Mouse (Mus musculus): ENCODE measurements around the gene Oser1.

The Oser1 gene

DNA sequence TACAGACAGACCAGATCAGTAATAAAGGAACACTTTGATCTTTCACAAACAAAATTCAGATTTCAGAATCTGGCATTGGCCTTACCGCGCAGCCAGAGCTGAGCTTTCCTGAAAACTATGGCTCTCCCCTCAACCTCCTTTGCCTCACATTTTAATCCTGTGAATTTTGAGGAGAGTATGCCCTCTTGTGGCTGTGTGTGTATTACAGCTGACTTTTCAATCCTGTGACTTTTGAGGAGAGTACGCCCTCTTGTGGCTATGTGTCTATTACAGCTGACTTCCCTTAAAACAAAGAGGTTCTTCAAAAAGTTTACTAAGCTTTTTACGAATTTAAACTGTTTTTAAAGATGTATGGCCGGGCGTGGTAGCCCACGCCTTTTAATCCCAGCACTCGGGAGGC is 23.3 kb downstream of the Oser1 start:
- DNase-seq (ENCODE audit: low spot score), result peak; percentile 72

DNA sequence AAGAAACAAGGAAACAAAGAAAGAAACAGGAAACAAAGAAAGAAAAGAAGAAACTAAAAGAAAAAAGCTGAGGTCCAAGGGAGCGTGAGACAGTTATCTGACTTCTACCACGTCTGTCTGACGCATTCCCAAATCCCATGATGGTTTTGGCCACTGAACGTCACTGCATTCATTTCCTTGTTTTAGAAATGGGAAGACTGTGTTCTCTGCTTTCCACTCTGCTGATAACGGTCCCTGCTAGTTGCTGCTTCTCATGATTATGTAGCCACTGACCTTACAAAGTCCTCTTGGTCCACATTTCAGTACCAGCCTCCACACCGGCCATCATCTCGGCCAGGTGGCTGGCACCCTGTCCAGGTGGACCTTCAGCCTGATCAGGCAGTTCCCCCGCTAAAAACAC is 25.3 kb downstream of the Oser1 start:
- DNase-seq (ENCODE audit: low spot score), result no peak

DNA sequence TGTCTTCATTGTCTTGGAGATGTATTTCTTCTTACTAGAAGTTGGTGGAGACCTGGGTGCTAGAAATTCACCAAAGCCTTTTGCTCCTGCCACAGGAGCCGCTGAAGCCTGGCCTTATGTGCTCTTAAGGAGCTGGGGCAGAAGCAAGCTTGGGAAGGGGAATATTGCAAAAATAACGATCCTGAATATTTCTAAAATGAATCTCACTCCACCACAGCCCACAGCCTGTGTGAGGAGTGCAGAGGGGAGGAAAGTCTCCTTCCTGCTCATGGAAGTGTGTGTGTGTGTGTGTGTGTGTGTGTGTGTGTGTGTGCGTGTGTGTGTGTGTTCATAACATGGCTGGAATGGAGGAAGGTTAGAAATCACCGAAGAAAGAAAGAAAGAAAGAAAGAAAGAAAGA is 25.7 kb downstream of the Oser1 start:
- no peak for DNase-seq (ENCODE audit: low spot score)

DNA sequence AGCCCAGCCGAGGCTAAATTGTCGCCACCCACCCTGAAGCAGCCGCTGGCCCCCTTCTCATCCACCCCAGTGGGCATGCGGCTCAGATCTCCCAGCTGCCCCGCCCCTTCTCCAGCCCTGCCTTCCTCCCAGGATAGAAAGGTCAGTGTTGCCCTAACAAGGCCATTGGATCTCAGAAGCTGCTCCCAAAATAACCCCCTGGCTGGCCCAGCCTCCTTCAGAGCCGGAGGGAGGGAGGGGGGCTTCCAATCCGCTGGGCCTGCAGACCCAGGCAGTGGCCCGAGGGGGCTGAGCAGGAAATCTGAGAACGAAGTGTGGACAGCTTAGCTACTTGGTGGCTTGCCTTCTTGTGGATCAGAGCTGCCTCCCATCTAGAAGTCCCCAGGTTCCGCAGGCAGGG is 26.6 kb downstream of the Oser1 start, which contains the start of gene Jph2:
Gene Jph2, minus strand, starts transcription at position 89 of the 400 bp plus-strand sequence.
- DNase-seq (ENCODE audit: low spot score), result peak; percentile 26

GRCm38 (mm10) chr2:163397071-163397470 is 27.4 kb downstream of the Oser1 start:
- no peak for DNase-seq (ENCODE audit: low spot score)

DNA sequence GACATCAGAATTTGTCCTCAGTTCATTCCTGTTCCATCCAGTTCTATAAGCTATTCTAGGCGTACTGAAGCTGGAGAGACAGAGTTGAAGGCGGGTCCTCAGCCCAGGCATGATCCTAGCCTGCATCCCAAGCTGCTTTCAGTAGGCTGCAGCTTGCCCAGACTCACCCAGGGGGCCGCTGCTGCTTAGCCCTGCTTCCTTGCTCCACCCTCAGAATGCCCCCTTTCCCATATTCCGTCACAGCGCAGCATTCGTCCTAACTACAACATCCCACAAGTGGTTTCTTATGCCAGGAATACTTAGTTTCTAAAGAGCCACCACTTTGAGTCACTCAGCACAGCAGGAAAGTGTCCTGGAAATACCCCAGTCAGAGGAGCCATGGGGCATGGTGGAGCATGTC is 29.5 kb downstream of the Oser1 start:
- no peak for DNase-seq (ENCODE audit: low spot score)

DNA sequence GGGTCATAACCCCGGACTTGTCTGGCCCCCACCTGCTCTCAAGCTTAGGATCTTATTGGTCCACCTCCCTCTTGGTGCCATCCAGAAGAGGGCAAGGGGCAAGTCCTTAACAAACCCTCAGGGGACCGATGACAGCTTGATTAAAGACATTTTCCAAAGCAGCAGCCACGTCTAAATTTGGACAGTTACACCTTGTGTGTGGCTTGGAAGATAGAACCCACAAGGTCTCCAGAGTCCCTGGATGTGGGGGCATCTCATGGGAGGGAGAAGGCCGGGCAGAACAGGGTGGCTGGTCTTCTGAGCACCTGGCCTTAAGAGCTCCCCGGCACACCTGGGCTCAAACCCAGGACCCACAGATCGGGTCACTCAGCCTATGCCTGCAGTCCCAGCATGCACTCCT is 30.5 kb downstream of the Oser1 start:
- DNase-seq (ENCODE audit: low spot score), result no peak

GRCm38 (mm10) chr2:163393241-163393640 is 31.3 kb downstream of the Oser1 start:
- no peak for DNase-seq (ENCODE audit: low spot score)

DNA sequence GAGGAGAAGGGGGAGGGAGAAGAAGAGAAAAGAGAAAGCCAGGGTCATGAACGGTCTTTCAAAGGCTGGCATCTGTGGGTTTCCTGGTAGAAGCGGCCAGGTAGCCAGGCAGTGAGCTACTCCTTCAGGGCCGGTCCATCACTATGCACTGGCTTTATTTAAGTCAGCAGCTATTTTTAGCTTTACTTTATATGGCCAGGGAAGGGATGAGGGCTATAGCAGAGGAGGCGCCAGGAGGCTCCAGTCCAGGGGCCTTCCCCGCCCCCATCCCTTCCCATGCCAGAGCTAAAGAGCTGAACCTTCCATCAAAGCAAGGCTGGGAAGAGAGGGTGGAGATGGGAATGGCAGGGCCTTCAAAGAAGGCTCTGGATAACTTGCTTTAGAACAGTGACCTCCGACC is 32.1 kb downstream of the Oser1 start:
- no peak for DNase-seq (ENCODE audit: low spot score)

- DNase-seq (ENCODE audit: low spot score), result peak; percentile 21
Observed at GRCm38 (mm10) chr2:163386423-163387190, 37.9 kb downstream of the Oser1 start.

GRCm38 (mm10) chr2:163385126-163385525 is 39.4 kb downstream of the Oser1 start:
- no peak for DNase-seq (ENCODE audit: low spot score)

DNA sequence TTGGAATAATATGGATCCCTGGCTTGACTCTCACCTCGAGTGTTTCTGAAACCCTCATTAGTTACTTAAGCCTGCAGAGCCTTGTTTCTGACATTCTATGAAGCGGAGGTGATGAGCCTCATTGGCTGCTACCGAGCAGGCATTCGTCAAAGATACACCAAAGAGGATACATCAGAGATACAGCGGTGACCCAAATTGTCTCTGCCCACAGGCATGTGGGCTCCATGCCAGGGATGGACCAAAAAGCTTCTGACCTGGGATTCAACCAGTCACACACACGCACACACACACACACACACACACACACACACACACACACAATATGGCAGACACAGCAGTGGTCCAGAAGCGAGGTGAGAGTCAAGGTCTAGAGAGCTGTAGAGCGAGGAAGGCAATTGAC is 43.3 kb downstream of the Oser1 start:
- DNase-seq (ENCODE audit: low spot score), result no peak

- DNase-seq (ENCODE audit: low spot score), result no peak
Observed at GRCm38 (mm10) chr2:163379366-163379765, 45.1 kb downstream of the Oser1 start.

- no peak for DNase-seq (ENCODE audit: low spot score)
Observed at GRCm38 (mm10) chr2:163376082-163376481, 48.4 kb downstream of the Oser1 start.

DNA sequence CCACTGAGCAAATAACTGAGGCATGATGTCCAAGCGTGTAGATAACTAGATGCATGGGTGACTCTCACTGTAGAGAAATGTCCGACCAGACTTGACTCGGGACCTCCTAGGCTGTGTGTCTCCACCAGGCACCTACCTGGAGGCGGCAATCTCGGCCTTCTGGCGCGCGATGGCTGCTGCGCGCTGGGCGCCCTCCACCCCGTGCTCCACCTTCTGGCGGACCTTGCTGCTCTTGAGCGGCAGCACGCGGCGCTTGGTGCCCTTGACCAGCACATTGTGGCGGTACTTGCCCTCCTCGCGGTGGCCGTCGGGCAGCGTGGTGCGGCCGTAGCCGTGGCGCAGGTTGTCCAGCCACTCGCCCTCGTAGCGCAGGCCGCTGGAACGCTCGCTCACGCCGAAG is 49.0 kb downstream of the Oser1 start:
- DNase-seq (ENCODE audit: low spot score), result no peak

- no peak for DNase-seq (ENCODE audit: low spot score)
Observed at GRCm38 (mm10) chr2:163372627-163373026, 51.9 kb downstream of the Oser1 start.

DNA sequence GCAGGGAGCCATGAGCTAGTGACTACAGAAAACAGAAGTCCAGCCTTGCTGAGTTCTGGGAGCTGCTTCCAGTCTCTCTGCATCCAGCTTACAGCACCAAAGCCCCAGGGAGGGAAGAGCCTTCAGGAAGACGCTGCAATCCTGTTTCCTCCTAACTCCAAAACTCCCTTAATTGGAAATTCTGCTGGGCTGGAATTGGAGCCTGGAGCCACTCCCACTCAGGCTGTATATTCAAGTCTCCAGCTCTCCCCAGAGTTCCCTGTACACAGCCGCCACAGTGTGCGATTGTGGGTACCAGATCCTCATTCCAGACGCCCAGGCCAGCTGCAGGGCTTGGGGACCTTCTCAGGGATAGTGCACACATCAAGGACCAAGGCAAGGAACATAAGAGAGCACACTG is 54.3 kb downstream of the Oser1 start:
- no peak for DNase-seq (ENCODE audit: low spot score)

GRCm38 (mm10) chr2:163364785-163365541 is 59.5 kb downstream of the Oser1 start:
- DNase-seq (ENCODE audit: low spot score), result no peak

DNA sequence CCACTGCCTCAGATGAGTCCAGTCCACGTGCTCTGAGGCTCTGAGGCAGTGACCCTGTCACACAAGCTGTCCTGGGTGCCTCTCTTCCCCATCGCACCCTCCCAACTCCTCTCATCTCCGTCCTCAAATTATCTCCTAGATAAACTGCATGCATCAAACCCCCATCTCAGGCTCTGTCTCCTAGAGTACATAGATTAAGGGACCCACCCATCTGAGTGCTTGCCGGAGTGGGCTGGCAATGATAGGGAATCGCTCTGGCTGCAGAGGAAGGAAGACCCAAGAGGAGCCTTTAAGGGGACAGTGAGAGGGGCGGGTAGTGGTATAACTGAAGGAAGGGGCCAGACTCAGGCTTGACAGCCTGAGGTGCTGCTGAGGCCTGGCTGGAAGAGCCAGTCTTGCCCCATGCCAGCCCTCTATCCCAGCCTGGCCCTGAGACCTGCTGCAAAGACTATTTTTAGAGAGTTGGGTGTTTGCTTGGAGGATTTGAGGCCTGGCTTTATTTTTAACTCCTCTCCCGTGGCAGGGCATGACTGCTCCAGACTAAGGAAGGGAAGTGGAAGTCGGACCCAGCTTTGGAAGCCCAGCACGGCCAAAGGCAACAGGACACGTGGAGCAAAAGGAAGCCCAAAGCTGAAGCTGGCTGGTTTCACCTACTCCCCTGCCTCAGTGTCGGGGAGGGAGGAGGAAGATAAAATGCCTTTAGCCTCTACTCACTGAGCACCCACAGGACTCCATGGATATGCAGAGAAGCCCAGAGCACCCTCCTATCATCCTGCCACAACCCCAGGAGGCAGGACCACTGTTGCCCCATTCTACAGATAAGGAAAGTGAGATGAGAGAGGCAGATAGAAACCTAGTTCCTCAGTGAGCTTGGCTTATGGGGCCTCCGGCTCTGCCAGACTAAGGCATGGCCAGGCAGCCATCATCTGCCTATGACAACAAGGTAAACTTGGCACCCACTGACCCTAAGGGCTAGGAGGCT is 61.3 kb downstream of the Oser1 start:
- no peak for DNase-seq (ENCODE audit: low spot score)

DNA sequence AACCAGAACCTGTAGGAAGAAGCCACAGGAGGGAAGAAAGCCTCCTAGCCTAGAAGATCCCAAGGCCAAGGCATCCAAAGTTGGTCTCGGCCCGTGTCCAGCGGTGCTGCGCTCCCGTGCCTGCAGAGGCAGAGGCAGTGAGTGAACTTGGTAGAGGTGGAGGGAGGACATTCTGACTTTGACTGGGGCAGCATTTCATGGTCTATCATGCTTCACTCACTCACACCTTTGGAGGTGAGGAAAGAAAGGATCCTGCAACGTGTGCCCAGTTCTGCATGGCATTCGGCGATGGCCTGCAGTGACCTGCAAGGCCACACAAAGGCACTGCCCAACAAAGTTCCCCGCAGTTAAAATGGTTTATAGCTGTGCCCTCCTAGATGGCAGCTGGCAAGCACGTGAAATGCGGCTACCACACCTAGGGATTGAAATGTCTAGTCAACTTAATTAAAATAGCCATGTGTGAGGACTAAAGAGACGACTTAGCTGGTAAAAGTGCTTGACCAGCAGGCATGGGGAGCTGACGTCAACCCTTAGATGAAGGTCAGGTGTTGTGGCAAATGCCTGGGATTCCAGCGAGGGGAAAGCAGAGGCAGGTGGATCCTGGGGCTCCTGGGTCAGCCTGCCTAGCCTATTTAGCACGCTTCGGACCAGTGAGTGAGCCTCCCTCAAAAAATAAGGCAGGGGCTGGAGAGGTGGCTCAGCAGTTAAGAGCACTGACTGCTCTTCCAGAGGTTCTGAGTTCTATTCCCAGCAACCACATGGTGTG is 63.5 kb downstream of the Oser1 start:
- no peak for DNase-seq (ENCODE audit: low spot score)

GRCm38 (mm10) chr2:163359253-163359652 is 65.2 kb downstream of the Oser1 start:
- no peak for DNase-seq (ENCODE audit: low spot score)

- no peak for DNase-seq (ENCODE audit: low spot score)
Observed at GRCm38 (mm10) chr2:163358662-163359061, 65.8 kb downstream of the Oser1 start.
